Mouse (Mus musculus) heart, embryonic 15.5 days (tissue): ENCODE measurements around the gene Hspa2. TPM values are rescaled to one million over a fixed set of nuclear protein-coding genes. Genes with fewer than 3 reads are reported as not detected.

Experiments used
- ATAC-seq: fragments of 200-750 bp; cut with Nextera tagmentation; replicated peaks from 2 replicates; pipeline ENCODE4 v1.8.0; 2017; ENCODE audit warnings: low read depth, moderate TSS enrichment; ENCODE audit not compliant: insufficient number of reproducible peaks, insufficient read depth, low FRiP score
- H3K27ac ChIP-seq: fragments of 300-500 bp; sonication (generic); 2 replicates; pipeline ENCODE4 v1.5.1; 2015; ENCODE audit warnings: mild to moderate bottlenecking, inconsistent platforms
- H3K27me3 ChIP-seq: fragments of 300-500 bp; sonication (generic); 2 replicates; pipeline ENCODE4 v1.6.1; 2015; ENCODE audit warnings: inconsistent platforms
- H3K36me3 ChIP-seq: fragments of 300-500 bp; sonication (generic); 2 replicates; pipeline ENCODE4 v1.6.1; 2015; ENCODE audit warnings: mild to moderate bottlenecking, inconsistent platforms
- H3K4me1 ChIP-seq: fragments of 300-500 bp; sonication (generic); replicated peaks from 2 replicates; pipeline ENCODE4 v1.6.1; 2015; ENCODE audit warnings: inconsistent platforms
- H3K4me2 ChIP-seq: fragments of 300-500 bp; sonication (generic); 2 replicates; pipeline ENCODE4 v1.6.1; 2015; ENCODE audit warnings: inconsistent platforms, mild to moderate bottlenecking, moderate library complexity
- H3K4me3 ChIP-seq: fragments of 300-500 bp; sonication (generic); 2 replicates; pipeline ENCODE4 v1.5.1; 2015; ENCODE audit warnings: mild to moderate bottlenecking, inconsistent platforms
- H3K9ac ChIP-seq: fragments of 300-500 bp; sonication (generic); 2 replicates; pipeline ENCODE4 v1.6.1; 2015; ENCODE audit warnings: mild to moderate bottlenecking, inconsistent platforms
- H3K9me3 ChIP-seq: fragments of 300-500 bp; sonication (generic); replicated peaks from 2 replicates; pipeline ENCODE4 v1.6.1; 2016; ENCODE audit warnings: inconsistent platforms
- WGBS: fragments of 180-500 bp; shearing (Covaris S2); methylation state at CpG from one replicate; pipeline ENCODE4 v1.1.7; 2015; ENCODE audit warnings: mixed read lengths; 5-methylcytosine and 5-hydroxymethylcytosine counted together
- polyA plus RNA-seq: library from polyadenylated mRNA; unstranded; fragments of >200 nt; fragmentation: Nextera tagmentation; extraction: Ambion mirVana; gene quantifications from 2 replicates; pipeline ENCODE4 v1.2.1, GENCODE M21; 2015

Gene Hspa2
- polyA plus RNA-seq, 1 experiment from 2014 or later = 15.5 TPM

DNA sequence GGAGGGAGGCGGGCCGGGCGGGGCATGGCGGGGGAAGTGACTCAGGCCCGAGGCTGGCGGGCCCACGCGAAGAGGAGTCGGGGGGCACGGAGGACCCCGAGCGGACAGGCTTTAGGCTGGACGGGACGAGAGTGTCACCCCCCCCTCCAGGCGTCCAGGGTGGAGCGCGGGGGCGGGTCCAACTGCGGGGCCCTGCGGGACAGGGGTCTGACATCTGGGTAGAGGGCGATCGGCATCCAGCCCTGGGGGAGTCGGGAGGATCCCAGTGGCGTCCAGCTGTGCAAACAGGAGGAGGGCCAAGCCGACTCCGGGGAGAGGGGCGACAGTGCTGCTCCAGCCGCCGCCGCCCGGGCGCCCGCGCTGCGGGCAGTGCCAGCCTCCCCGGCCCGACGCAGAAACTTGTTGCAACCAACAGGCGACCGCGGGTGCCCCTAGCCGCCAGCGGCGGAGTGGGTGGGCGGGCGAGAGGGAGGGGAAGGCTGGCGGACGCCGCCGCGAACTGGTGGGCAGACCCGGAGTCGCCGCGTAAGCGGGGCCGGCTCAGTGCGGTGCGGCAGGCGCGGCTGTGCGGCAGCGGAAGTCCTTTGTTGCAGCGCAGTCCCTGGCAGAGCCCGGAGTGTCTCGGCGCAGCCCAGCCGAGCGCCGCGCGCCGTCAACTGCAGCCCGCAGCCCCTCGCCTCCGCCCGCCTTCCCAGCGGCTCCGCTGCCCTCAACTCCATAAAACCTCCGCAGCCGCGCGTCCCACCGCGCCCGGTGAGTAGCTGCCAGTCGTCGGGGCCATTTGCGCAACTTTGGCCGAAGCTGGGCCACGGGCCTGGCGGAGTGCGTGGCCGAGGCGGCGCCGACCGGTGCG, 33.8 kb upstream of the Hspa2 start, which contains the start of gene Zbtb1:
Zbtb1 (plus strand) TSS at position 289 of the 853 bp plus-strand sequence.
- Histone ChIP-seq H3K36me3 (no peaks in the 10 kb centered on the region), H3K27me3 (no peaks in the 10 kb centered on the region), H3K27ac (peak within 1 kb of the TSS; percentile 100), H3K4me1 (peaks cover 61% of the 10 kb centered on the region), H3K9ac (peak within 1 kb of the TSS; percentile 97), H3K9me3 (no peaks in the 10 kb centered on the region), H3K4me3 (peak within 1 kb of the TSS; percentile 94), H3K4me2 (peak within 1 kb of the TSS; percentile 83)
- WGBS = under 1% methylated on average over 91 of the region's 99 CpGs
- peak; percentile 49 for ATAC-seq

DNA sequence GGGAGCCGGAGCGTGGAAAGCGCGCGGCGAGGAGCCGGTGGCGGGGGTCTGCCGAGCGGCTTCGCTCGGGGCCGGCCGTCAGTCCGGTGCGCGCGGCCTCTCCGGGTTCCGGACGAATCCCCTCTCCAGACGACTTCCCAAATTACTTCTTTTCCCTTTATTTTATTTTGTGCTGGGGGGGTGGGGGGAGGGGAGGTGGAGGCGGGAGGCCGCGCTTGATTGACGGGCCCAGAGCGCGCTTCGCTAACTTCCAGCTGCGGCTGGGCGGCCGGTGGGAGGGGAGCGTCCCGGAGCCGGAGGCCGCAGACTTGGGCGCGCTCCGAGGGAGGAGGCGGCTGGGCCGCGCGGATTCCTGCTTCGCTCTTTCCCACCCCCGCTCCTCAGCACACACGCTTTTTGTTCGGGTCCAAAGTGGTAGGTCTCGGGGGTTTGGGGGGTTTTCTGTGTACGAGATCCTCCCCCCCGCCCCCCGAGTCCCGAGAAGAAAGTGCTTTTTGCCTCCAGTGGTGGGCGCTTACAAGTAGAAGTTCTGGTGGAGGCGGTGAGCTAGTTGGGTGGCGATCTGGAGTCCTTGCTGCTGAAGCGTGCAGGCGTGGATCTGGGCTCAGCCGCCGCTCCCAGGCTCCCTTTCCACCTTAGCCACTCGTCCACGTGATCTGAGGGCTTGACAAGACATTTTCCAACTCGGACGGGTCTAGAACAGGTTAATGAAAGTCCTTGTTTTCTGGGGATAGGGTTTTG, 33.0 kb upstream of the Hspa2 start:
- H3K27me3 ChIP-seq = no peaks in the 10 kb centered on the region
- peaks cover 63% of the 10 kb centered on the region for H3K4me1 ChIP-seq
- H3K4me2 ChIP-seq = peak overlapping the region; percentile 83
- WGBS = under 1% methylated on average over 63 of the region's 63 CpGs
- H3K9me3 ChIP-seq = no peaks in the 10 kb centered on the region
- H3K4me3 ChIP-seq = peak overlapping the region; percentile 94
- peak overlapping the region; percentile 100 for H3K27ac ChIP-seq
- H3K36me3 ChIP-seq = no peaks in the 10 kb centered on the region
- peak; percentile 59 for ATAC-seq
- H3K9ac ChIP-seq = peak overlapping the region; percentile 97

DNA sequence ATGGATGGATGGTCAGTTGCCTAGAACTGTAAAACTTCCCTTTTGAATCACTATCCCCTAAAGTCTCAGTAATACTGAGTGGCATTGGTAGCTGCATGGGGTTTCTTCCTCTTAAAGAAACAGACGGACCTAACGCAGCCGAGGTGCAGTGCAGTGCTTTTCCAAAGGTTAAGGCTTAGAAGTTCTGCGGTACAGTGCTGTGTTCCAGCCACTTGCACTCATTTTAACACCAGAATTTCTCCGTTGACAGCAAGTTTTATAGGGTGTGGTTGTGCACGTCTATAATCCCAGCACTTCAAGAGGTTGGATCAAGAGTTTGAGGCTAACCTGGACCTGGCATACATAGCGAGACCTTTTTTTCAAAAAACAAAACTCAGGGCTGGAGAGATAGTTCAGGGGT, 31.9 kb upstream of the Hspa2 start:
- 26% methylated on average over 7 of the region's 7 CpGs for WGBS

DNA sequence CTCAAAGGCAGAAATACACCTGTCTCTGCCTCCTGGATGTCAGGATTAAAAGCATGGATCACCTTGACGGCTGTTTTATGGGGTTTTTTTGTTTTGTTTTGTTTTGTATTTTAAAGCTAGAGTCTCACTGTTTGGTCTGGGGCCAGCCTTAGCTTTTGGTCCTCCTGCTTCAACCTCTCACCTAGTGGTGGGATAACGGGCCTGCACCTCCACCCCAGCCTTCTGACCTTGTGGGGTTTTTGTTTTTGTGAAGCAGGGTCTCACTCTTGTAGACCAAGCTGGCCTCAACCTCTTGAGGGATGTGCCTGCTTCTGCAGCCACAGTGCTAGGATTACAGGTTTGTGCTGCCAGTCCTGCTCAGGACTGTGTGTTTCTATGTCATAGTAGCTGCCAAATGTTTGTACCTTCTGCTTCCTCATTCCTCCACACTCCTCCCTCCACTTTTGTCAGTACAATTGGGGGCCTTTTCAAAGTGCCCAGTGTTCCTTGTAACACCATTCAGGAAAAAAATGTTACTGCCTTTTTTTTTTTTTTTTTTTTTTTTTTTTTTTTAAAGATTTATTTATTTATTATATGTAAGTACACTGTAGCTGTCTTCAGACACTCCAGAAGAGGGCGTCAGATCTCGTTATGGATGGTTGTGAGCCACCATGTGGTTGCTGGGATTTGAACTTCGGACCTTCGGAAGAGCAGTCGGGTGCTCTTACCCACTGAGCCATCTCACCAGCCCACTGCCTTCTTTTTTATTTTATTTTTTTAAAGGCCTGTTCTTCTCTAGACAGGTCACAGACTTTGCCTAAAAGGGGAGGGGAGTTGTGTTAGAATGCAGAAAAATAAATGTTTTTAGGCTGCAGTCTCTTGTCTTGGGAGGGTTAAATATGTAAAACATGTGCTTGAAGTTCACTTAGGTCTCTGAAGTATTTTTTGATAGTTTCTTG, 30.8 kb upstream of the Hspa2 start:
- Histone ChIP-seq H3K36me3 (no peaks in the 10 kb centered on the region), H3K4me2 (peak overlapping the region; percentile 83; the same call in 1 of the 2 replicates), H3K9me3 (no peaks in the 10 kb centered on the region), H3K4me3 (peak overlapping the region; percentile 14; the same call in 1 of the 2 replicates), H3K9ac (0 out of 2 replicates have a peak overlapping the region, but pooled peaks have one; percentile 12), H3K27me3 (no peaks in the 10 kb centered on the region), H3K4me1 (peaks cover 57% of the 10 kb centered on the region), H3K27ac (no peak overlapping the region)
- ATAC-seq = no peak
- WGBS = 67% methylated on average over 7 of the region's 7 CpGs

More for the DNA sequence above, 31.9 kb upstream of the Hspa2 start:
- Histone ChIP-seq H3K9ac (peak overlapping the region; percentile 97), H3K27ac (peak overlapping the region; percentile 100; the same call in 1 of the 2 replicates), H3K4me1 (peaks cover 62% of the 10 kb centered on the region), H3K4me2 (peak overlapping the region; percentile 83), H3K36me3 (no peaks in the 10 kb centered on the region), H3K9me3 (no peaks in the 10 kb centered on the region), H3K4me3 (peak overlapping the region; percentile 94), H3K27me3 (no peaks in the 10 kb centered on the region)
- no peak for ATAC-seq

DNA sequence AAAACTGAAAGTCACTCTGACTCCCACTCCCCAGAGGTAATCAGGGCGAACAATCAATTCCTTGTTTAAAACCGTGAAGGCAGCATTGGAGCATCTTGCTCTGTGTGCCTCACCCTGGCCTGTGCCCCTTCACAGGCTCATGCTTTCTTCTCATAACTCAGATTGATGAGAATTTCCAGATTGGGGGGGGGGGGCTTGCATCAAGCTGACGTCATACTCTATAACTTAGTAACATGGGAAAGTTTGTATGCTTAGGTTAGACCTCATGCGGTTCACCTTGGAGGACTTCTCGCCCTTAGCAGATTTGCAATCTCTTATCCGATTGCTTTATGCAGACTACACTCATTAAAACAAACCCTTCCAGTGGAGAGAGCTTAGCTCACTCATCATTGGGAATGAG, 30.0 kb upstream of the Hspa2 start:
- no peaks in the 10 kb centered on the region for H3K9me3 ChIP-seq
- no peak overlapping the region for H3K9ac ChIP-seq
- H3K27me3 ChIP-seq = no peaks in the 10 kb centered on the region
- H3K27ac ChIP-seq = no peak overlapping the region
- ATAC-seq = no peak
- no peak overlapping the region for H3K4me3 ChIP-seq
- no peak overlapping the region for H3K4me2 ChIP-seq
- peaks cover 57% of the 10 kb centered on the region for H3K4me1 ChIP-seq
- WGBS = 62% methylated on average over 6 of the region's 6 CpGs
- no peaks in the 10 kb centered on the region for H3K36me3 ChIP-seq

DNA sequence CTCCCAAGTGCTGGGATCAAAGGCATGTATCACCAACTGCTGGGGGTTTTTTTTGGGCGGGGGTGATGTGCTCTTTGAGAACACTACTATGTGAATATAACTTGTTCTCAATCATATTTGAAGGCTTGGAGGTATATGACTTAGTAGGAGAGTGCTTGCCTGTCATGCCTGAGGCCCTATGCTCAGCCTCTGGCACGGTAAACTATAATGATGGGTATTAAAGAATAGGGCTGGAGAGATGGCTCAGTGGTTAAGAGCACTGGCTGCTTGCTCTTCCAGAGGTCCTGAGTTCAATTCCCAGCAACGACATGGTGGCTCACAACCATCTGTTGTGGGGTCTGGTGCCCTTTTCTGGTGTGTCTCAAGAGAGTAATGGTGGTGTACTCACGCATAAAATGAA, 29.1 kb upstream of the Hspa2 start:
- Histone ChIP-seq H3K4me2 (no peak overlapping the region), H3K9ac (no peak overlapping the region), H3K27me3 (no peaks in the 10 kb centered on the region), H3K9me3 (no peaks in the 10 kb centered on the region), H3K36me3 (no peaks in the 10 kb centered on the region), H3K4me1 (peaks cover 61% of the 10 kb centered on the region), H3K27ac (no peak overlapping the region), H3K4me3 (no peak overlapping the region)
- no peak for ATAC-seq
- 63% methylated on average over 4 of the region's 4 CpGs for WGBS

DNA sequence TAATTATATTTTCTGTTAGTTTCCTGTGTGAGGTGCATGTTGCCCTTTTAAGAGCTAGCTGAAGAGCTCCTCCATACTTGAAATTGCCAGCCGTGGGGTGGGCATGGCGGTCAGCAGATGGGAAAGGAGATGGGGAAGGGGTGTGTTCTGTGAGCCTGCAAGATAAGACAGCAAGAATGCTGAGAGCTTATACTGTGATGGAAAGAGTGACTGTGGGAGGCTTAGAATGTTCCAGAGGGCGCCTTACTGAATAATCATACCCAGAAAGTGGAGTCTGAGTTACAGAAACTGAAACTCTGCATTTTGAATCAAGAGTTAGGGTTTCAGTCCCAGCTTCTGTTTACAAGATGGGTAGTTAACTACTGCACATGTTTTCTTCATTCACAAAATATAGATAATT, 28.5 kb upstream of the Hspa2 start:
- H3K36me3 ChIP-seq = no peaks in the 10 kb centered on the region
- H3K4me2 ChIP-seq = no peak overlapping the region
- no peak for ATAC-seq
- H3K4me1 ChIP-seq = peaks cover 63% of the 10 kb centered on the region
- no peaks in the 10 kb centered on the region for H3K27me3 ChIP-seq
- H3K4me3 ChIP-seq = no peak overlapping the region
- 0 out of 2 replicates have a peak overlapping the region, but pooled peaks have one; percentile 16 for H3K27ac ChIP-seq
- H3K9ac ChIP-seq = no peak overlapping the region
- WGBS = 44% methylated on average over 3 of the region's 3 CpGs
- H3K9me3 ChIP-seq = no peaks in the 10 kb centered on the region

DNA sequence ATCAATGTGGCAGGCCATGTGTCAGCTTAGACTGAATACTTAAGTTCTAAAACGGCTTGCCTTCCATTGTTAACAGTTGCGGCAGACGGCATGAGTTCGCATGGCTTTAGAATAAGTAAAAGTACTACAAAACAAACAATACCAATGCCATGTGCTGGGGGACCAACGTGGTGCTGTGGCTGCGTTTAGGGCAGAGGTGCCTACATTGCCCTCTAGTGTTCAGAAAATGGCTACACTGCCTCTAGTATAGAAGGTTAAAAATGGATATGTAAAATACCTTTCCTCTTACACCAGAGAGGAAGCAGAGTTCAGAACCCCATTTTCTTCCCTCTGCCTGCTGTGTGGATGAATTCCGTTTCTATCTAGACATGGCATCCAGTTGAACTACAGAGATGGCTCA, 27.3 kb upstream of the Hspa2 start:
- peaks cover 62% of the 10 kb centered on the region for H3K4me1 ChIP-seq
- H3K36me3 ChIP-seq = no peaks in the 10 kb centered on the region
- no peak overlapping the region for H3K4me2 ChIP-seq
- H3K4me3 ChIP-seq = no peak overlapping the region
- H3K27ac ChIP-seq = peak overlapping the region; percentile 7; the same call in 1 of the 2 replicates
- no peak for ATAC-seq
- WGBS = 49% methylated on average over 7 of the region's 7 CpGs
- H3K27me3 ChIP-seq = no peaks in the 10 kb centered on the region
- H3K9me3 ChIP-seq = no peaks in the 10 kb centered on the region
- H3K9ac ChIP-seq = no peak overlapping the region

DNA sequence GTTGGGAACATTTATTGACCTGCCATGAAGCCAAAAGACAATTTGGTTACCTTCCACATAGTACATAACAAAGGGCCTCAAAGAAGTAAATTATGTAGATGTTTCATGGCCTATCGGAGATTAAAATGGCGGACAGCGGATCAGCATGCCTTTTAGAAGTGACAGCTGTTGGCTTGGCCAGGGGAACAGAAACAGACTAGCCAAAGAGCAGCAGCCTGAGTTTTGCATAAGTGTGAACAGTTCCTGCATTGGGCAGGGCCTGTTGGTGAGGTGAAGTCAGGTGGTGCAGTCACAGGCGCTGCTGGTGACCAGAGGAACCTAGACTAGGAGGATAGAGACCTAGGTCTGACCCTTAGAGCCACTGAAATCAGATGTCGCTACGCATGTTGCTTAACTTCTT, 26.9 kb upstream of the Hspa2 start:
- no peak overlapping the region for H3K4me2 ChIP-seq
- WGBS = 93% methylated on average over 6 of the region's 6 CpGs
- no peaks in the 10 kb centered on the region for H3K27me3 ChIP-seq
- ATAC-seq = no peak
- no peak overlapping the region for H3K9ac ChIP-seq
- H3K27ac ChIP-seq = peak overlapping the region; percentile 7; the same call in 1 of the 2 replicates
- peaks cover 57% of the 10 kb centered on the region for H3K4me1 ChIP-seq
- H3K36me3 ChIP-seq = no peaks in the 10 kb centered on the region
- H3K9me3 ChIP-seq = no peaks in the 10 kb centered on the region
- H3K4me3 ChIP-seq = no peak overlapping the region

DNA sequence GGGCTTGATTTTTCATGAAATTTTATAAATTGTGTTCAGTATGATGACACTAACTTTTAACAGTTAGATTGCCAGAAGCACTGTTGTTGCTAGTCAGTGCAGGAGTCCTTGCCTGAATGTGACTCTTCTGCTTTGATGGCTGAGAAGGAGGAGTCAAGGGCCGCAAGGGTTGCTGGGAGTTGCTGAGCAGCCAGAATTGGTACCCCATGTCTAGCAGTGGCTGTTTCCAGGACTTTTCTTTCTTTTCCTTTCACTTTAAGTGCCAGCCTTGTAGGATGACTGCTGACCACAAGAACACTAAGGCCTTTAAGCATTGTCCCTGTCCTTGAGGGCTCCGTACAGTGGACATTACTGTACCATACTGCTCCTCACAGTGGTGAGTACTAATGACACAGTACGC, 26.2 kb upstream of the Hspa2 start:
- H3K27ac ChIP-seq = no peak overlapping the region

More for the DNA sequence above, 26.2 kb upstream of the Hspa2 start:
- H3K9ac ChIP-seq = no peak overlapping the region
- H3K9me3 ChIP-seq = no peaks in the 10 kb centered on the region
- H3K4me3 ChIP-seq = no peak overlapping the region
- no peak overlapping the region for H3K4me2 ChIP-seq
- no peak for ATAC-seq
- H3K27me3 ChIP-seq = no peaks in the 10 kb centered on the region
- WGBS = 80% methylated on average over 3 of the region's 3 CpGs
- H3K4me1 ChIP-seq = peaks cover 51% of the 10 kb centered on the region
- H3K36me3 ChIP-seq = peaks cover under 1% of the 10 kb centered on the region; the same call in 1 of the 2 replicates
